ENCODE assay signal across 23 mouse cellular contexts in genomic region chr8:121881921-121882320, GRCm38 (mm10). TPM values are rescaled to one million over a fixed set of nuclear protein-coding genes. Genes with fewer than 3 reads are reported as not detected.
DNase-seq lines count a peak whose midpoint lies in the region; ATAC-seq and TF ChIP-seq lines count a peak whose summit lies in the region.
"Had no signal": no experiment of that assay in that cellular context is flagged by ENCODE, and none has a peak within 500 bp of the region (broad histone marks: within the 10 kb centered on the region; RNA-seq: fewer than 3 reads in every experiment).

No protein-coding gene starts in this region.

- no peak overlapping the region for H3K9ac ChIP-seq in heart, embryonic 13.5 days
- H3K9ac ChIP-seq in lung, embryonic 16.5 days (ENCODE audit: low read length): no peak overlapping the region
- H3K9ac ChIP-seq in stomach, postnatal 0 days (ENCODE audit: low read length): no peak overlapping the region
- H3K9ac ChIP-seq: embryonic facial prominence, embryonic 15.5 days; hindbrain, embryonic 12.5 days had no signal

- WGBS in heart, embryonic 13.5 days: 87% methylated on average over 5 of the region's 5 CpGs
- WGBS in lung, embryonic 16.5 days: 76% methylated on average over 5 of the region's 5 CpGs
- 59% methylated on average over 5 of the region's 5 CpGs for WGBS in stomach, postnatal 0 days

- no peak for TF ChIP-seq CTCF in stomach, postnatal 0 days (IDR thresholded peaks at IDR 0.05; ENCODE audit: low read depth)

- H3K4me1 ChIP-seq in heart, embryonic 13.5 days: peaks cover 22% of the 10 kb centered on the region
- no peaks in the 10 kb centered on the region; the same call in 1 of the 2 replicates for H3K4me1 ChIP-seq in lung, embryonic 16.5 days (replicated peaks; ENCODE audit: control insufficient read depth, insufficient read depth, low read length)
- no peaks in the 10 kb centered on the region for H3K4me1 ChIP-seq in stomach, postnatal 0 days (replicated peaks; ENCODE audit: control insufficient read depth, insufficient read depth)
- H3K4me1 ChIP-seq: forebrain, embryonic 10.5 days; hindbrain, embryonic 12.5 days had no signal

- H3K27ac ChIP-seq in heart, embryonic 13.5 days (replicated peaks): peak overlapping the region; percentile 65
- no peak overlapping the region for H3K27ac ChIP-seq in lung, embryonic 16.5 days (ENCODE audit: low read length)
- no peak overlapping the region for H3K27ac ChIP-seq in stomach, postnatal 0 days (replicated peaks)
- H3K27ac ChIP-seq: embryonic facial prominence, embryonic 15.5 days; forebrain, embryonic 10.5 days; gastrocnemius, adult 2 months; hindbrain, embryonic 12.5 days had no signal

- no peaks in the 10 kb centered on the region for H3K9me3 ChIP-seq in heart, embryonic 13.5 days
- no peaks in the 10 kb centered on the region for H3K9me3 ChIP-seq in lung, embryonic 16.5 days (ENCODE audit: control insufficient read depth, low read length)
- H3K9me3 ChIP-seq in stomach, postnatal 0 days (ENCODE audit: control insufficient read depth, low read length): no peaks in the 10 kb centered on the region
- H3K9me3 ChIP-seq: embryonic facial prominence, embryonic 15.5 days; forebrain, embryonic 10.5 days; hindbrain, embryonic 12.5 days had no signal

- no peaks in the 10 kb centered on the region for H3K27me3 ChIP-seq in heart, embryonic 13.5 days (replicated peaks)
- no peaks in the 10 kb centered on the region for H3K27me3 ChIP-seq in lung, embryonic 16.5 days (ENCODE audit: control insufficient read depth, insufficient read depth, low read depth, low read length)
- H3K27me3 ChIP-seq in stomach, postnatal 0 days (ENCODE audit: control insufficient read depth, insufficient read depth, low read length): no peaks in the 10 kb centered on the region
- H3K27me3 ChIP-seq: embryonic facial prominence, embryonic 15.5 days; hindbrain, embryonic 12.5 days had no signal

- H3K4me2 ChIP-seq in heart, embryonic 13.5 days: no peak overlapping the region
- H3K4me2 ChIP-seq in lung, embryonic 16.5 days (ENCODE audit: low read depth, low read length): no peak overlapping the region
- no peak overlapping the region for H3K4me2 ChIP-seq in stomach, postnatal 0 days (replicated peaks; ENCODE audit: low read depth)
- H3K4me2 ChIP-seq: embryonic facial prominence, embryonic 15.5 days; hindbrain, embryonic 12.5 days had no signal

- H3K4me3 ChIP-seq in heart, embryonic 13.5 days: no peak overlapping the region
- H3K4me3 ChIP-seq in lung, embryonic 16.5 days (ENCODE audit: low read length): no peak overlapping the region
- no peak overlapping the region for H3K4me3 ChIP-seq in stomach, postnatal 0 days (ENCODE audit: low read depth, low read length)
- H3K4me3 ChIP-seq: embryonic facial prominence, embryonic 15.5 days; erythroblast, embryonic 14.5 days; forebrain, embryonic 10.5 days; gastrocnemius, adult 2 months; hindbrain, embryonic 12.5 days had no signal

- no peak for ATAC-seq in heart, embryonic 13.5 days (ENCODE audit: extremely low read depth, insufficient number of reproducible peaks, low FRiP score, low TSS enrichment)
- 0 out of 2 replicates have a peak, but pooled peaks have one; percentile 11 for ATAC-seq in lung, embryonic 16.5 days (ENCODE audit: low read depth)
- ATAC-seq in stomach, postnatal 0 days (ENCODE audit: low FRiP score, low TSS enrichment): 0 out of 2 replicates have a peak, but pooled peaks have one; percentile 1
- ATAC-seq: CD4-positive, CD25-positive, alpha-beta regulatory T cell, adult 4 months; forebrain, embryonic 14.5 days; hindbrain, embryonic 16.5 days; inflammation-experienced regulatory T-cells, adult 6 months had no signal

- TF ChIP-seq EP300 in stomach, postnatal 0 days (optimal IDR thresholded peaks at IDR 0.05): no peak

- H3K36me3 ChIP-seq in heart, embryonic 13.5 days: peaks cover 50% of the 10 kb centered on the region
- peaks cover 6% of the 10 kb centered on the region for H3K36me3 ChIP-seq in lung, embryonic 16.5 days (ENCODE audit: control insufficient read depth, insufficient read depth, low read length)
- H3K36me3 ChIP-seq in stomach, postnatal 0 days (ENCODE audit: control insufficient read depth, insufficient read depth, low read length): peaks cover 22% of the 10 kb centered on the region

- DNase-seq in heart, postnatal 4 days: no peak
- no peak for DNase-seq in lung, postnatal 14 days
- DNase-seq in ZHBTc4 (ENCODE audit: low read depth, low spot score): peak; percentile 85
- DNase-seq in stomach, postnatal 0 days (ENCODE audit: low spot score): no peak
- no peak for DNase-seq in cerebellum, adult 9-10 months
- no peak for DNase-seq in right cerebral cortex, postnatal 14 days
- DNase-seq: adrenal gland, postnatal 10 days; B cell, adult 2 months; cerebellum, adult 11 months; cerebellum, postnatal 10 days; gastrocnemius, adult 2 months; gastrocnemius, postnatal 25 days; heart, postnatal 36 days had no signal

RNA-seq across cellular contexts. Expression of gene Slc7a5, which starts 25.6 kb away (rescaled TPM):
- 16.1 and 17.3 TPM in 2 replicates for polyA plus RNA-seq in heart, embryonic 13.5 days (2015; fragmentation: Nextera tagmentation; extraction: Ambion mirVana)
- total RNA-seq in heart, postnatal 4 days (2021): 10 to 100 TPM; 21.5 to 24.5 TPM
- polyA plus RNA-seq in lung, embryonic 16.5 days (2015; fragmentation: Nextera tagmentation; extraction: Ambion mirVana): 10.4 and 10.7 TPM in 2 replicates
- 8.9 and 9.3 TPM in 2 replicates for polyA plus RNA-seq in stomach, postnatal 0 days (2015; fragmentation: Nextera tagmentation; extraction: Ambion mirVana)

RNA-seq across cellular contexts. Expression of gene Klhdc4, which starts 52.6 kb away (rescaled TPM):
- polyA plus RNA-seq in heart, embryonic 13.5 days (2015; fragmentation: Nextera tagmentation; extraction: Ambion mirVana): 25.7 and 26.8 TPM in 2 replicates
- total RNA-seq in heart, postnatal 4 days (2021): 10 to 100 TPM; 17.8 to 21.9 TPM
- 33.2 and 34.6 TPM in 2 replicates for polyA plus RNA-seq in lung, embryonic 16.5 days (2015; fragmentation: Nextera tagmentation; extraction: Ambion mirVana)
- polyA plus RNA-seq in stomach, postnatal 0 days (2015; fragmentation: Nextera tagmentation; extraction: Ambion mirVana): 13.7 and 14.7 TPM in 2 replicates
